Mouse (Mus musculus) megakaryocyte, embryonic 14.5 days (primary cell): ENCODE results near the gene Depp1. TPM values are rescaled to one million over a fixed set of nuclear protein-coding genes. Genes with fewer than 3 reads are reported as not detected.
"Not testable (repeated sequence)": the region's sequence is repeated elsewhere in the genome, so short reads cannot be mapped to it uniquely, and the experiment has no call there.

Experiments used
- H3K27me3 ChIP-seq: replicated peaks from 2 replicates; pipeline ENCODE3; 2012; ENCODE audit warnings: inconsistent platforms
- H3K36me3 ChIP-seq: replicated peaks from 2 replicates; pipeline ENCODE3; 2012; ENCODE audit warnings: low read length, inconsistent platforms, mixed read lengths
- H3K4me1 ChIP-seq: 2 replicates; pipeline ENCODE4 v1.6.1; 2012; ENCODE audit warnings: inconsistent platforms
- H3K4me3 ChIP-seq: replicated peaks from 2 replicates; pipeline ENCODE3; 2012; ENCODE audit warnings: moderate library complexity, mild to moderate bottlenecking, inconsistent platforms
- H3K9me3 ChIP-seq: 2 replicates; pipeline ENCODE4 v1.6.1; 2012; ENCODE audit warnings: inconsistent platforms
- FLI1 ChIP-seq: IDR thresholded peaks from 2 replicates; pipeline ENCODE4 v1.6.1; 2012; ENCODE audit warnings: low read length, inconsistent platforms, mixed read lengths
- GATA1 ChIP-seq: IDR thresholded peaks from 3 replicates; pipeline ENCODE4 v1.6.1; 2012; ENCODE audit warnings: mixed read lengths, low read length, inconsistent platforms, borderline replicate concordance
- polyA plus RNA-seq: library from polyadenylated mRNA; stranded (reverse); fragments of >175 nt; gene quantifications from 2 replicates; pipeline ENCODE4 v1.2.3, GENCODE M21; 2012; ENCODE audit warnings: low replicate concordance; ENCODE audit not compliant: insufficient read depth

Depp1 gene
- polyA plus RNA-seq, result 0.51 TPM in 1 of 2 replicates, not detected in the other

- TF ChIP-seq GATA1, result no peak
- H3K4me3 ChIP-seq, result peak within 1 kb of the TSS; percentile 35
- H3K36me3 ChIP-seq, result peaks cover 2% of the 10 kb centered on the region
- H3K27me3 ChIP-seq, result peaks cover 33% of the 10 kb centered on the region
- H3K9me3 ChIP-seq, result no peaks in the 10 kb centered on the region
- peaks cover 68% of the 10 kb centered on the region for H3K4me1 ChIP-seq
Measured at GRCm38 (mm10) chr6:116650406-116650805, at the start of gene Depp1. Gene Depp1, plus strand, starts transcription at chr6:116650609.

- not testable (repeated sequence) for H3K4me3 ChIP-seq, H3K36me3 ChIP-seq, H3K4me1 ChIP-seq, H3K9me3 ChIP-seq, H3K27me3 ChIP-seq
Measured at GRCm38 (mm10) chr6:116600969-116601368, 49.4 kb upstream of the Depp1 start.

GRCm38 (mm10) chr6:116607230-116607629, 43.2 kb upstream of the Depp1 start:
- TF ChIP-seq FLI1 (no peak), GATA1 (no peak)
- 0 out of 2 replicates have a peak, but pooled peaks cover under 1% of the 10 kb centered on the region for H3K9me3 ChIP-seq
- H3K4me1 ChIP-seq, result peaks cover 13% of the 10 kb centered on the region
- H3K36me3 ChIP-seq, result no peaks in the 10 kb centered on the region
- H3K27me3 ChIP-seq, result peaks cover 4% of the 10 kb centered on the region
- H3K4me3 ChIP-seq, result no peak overlapping the region

GRCm38 (mm10) chr6:116615719-116616118, 34.7 kb upstream of the Depp1 start:
- no peak for TF ChIP-seq FLI1
- TF ChIP-seq GATA1, result no peak
- Histone ChIP-seq H3K27me3 (no peaks in the 10 kb centered on the region), H3K4me3 (no peak overlapping the region), H3K9me3 (peaks cover 6% of the 10 kb centered on the region; the same call in 1 of the 2 replicates), H3K4me1 (peaks cover 53% of the 10 kb centered on the region), H3K36me3 (no peaks in the 10 kb centered on the region)

GRCm38 (mm10) chr6:116618073-116618472, 32.3 kb upstream of the Depp1 start:
- Histone ChIP-seq H3K27me3 (no peaks in the 10 kb centered on the region), H3K4me3 (no peak overlapping the region), H3K36me3 (no peaks in the 10 kb centered on the region), H3K4me1 (peaks cover 74% of the 10 kb centered on the region), H3K9me3 (no peaks in the 10 kb centered on the region)
- TF ChIP-seq FLI1 (no peak), GATA1 (no peak)

- no peaks in the 10 kb centered on the region for H3K9me3 ChIP-seq
- H3K36me3 ChIP-seq, result peaks cover 9% of the 10 kb centered on the region
- H3K27me3 ChIP-seq, result no peaks in the 10 kb centered on the region
- H3K4me3 ChIP-seq, result peak overlapping the region; percentile 74
- TF ChIP-seq GATA1 (no peak), FLI1 (peak; percentile 72)
- H3K4me1 ChIP-seq, result peaks cover 77% of the 10 kb centered on the region
Measured at GRCm38 (mm10) chr6:116621318-116622023, 28.9 kb upstream of the Depp1 start.

- peaks cover 85% of the 10 kb centered on the region for H3K4me1 ChIP-seq
- H3K36me3 ChIP-seq, result peaks cover 15% of the 10 kb centered on the region
- not testable (repeated sequence) for H3K9me3 ChIP-seq
Measured at GRCm38 (mm10) chr6:116626417-116626816, 24.0 kb upstream of the Depp1 start.

GRCm38 (mm10) chr6:116628095-116628494, 22.3 kb upstream of the Depp1 start:
- Histone ChIP-seq H3K4me3 (peak overlapping the region; percentile 96), H3K9me3 (no peaks in the 10 kb centered on the region), H3K36me3 (peaks cover 15% of the 10 kb centered on the region), H3K27me3 (no peaks in the 10 kb centered on the region), H3K4me1 (peaks cover 78% of the 10 kb centered on the region)
- TF ChIP-seq FLI1, result no peak
- TF ChIP-seq GATA1, result no peak

More at GRCm38 (mm10) chr6:116626417-116626816, 24.0 kb upstream of the Depp1 start:
- not testable (repeated sequence) for H3K4me3 ChIP-seq, H3K27me3 ChIP-seq

GRCm38 (mm10) chr6:116628539-116629171, 21.8 kb upstream of the Depp1 start, which contains the start of gene Zfp422:
Gene Zfp422, minus strand, starts transcription at chr6:116628999.
- Histone ChIP-seq H3K9me3 (no peaks in the 10 kb centered on the region), H3K36me3 (peaks cover 15% of the 10 kb centered on the region), H3K4me3 (peak within 1 kb of the TSS; percentile 96), H3K4me1 (peaks cover 73% of the 10 kb centered on the region), H3K27me3 (no peaks in the 10 kb centered on the region)
- TF ChIP-seq GATA1 (no peak), FLI1 (no peak)

- peaks cover 11% of the 10 kb centered on the region for H3K36me3 ChIP-seq
- no peaks in the 10 kb centered on the region for H3K27me3 ChIP-seq
- H3K4me1 ChIP-seq, result peaks cover 75% of the 10 kb centered on the region
- TF ChIP-seq GATA1, result no peak
- TF ChIP-seq FLI1, result no peak
- peak overlapping the region; percentile 77 for H3K4me3 ChIP-seq
- H3K9me3 ChIP-seq, result no peaks in the 10 kb centered on the region
Measured at GRCm38 (mm10) chr6:116629766-116630165, 20.6 kb upstream of the Depp1 start.
